Mouse (Mus musculus) embryonic facial prominence, embryonic 10.5 days (tissue): ENCODE measurements around the gene Klhl31. TPM values are rescaled to one million over a fixed set of nuclear protein-coding genes. Genes with fewer than 3 reads are reported as not detected.
A peak's percentile ranks its signal among the peaks of the same experiment; 100 is the strongest.

Source experiments
- DNase-seq: peaks from one replicate; pipeline ENCODE4 v3.0.0-alpha.2; 2017; ENCODE audit warnings: low spot score
- H3K27ac ChIP-seq: fragments of 300-500 bp; sonication (generic); replicated peaks from 2 replicates; pipeline ENCODE4 v1.5.1; 2016; ENCODE audit warnings: mild to moderate bottlenecking
- H3K27me3 ChIP-seq: fragments of 300-500 bp; sonication (generic); replicated peaks from 2 replicates; pipeline ENCODE4 v1.6.1; 2016; ENCODE audit warnings: low read depth, mild to moderate bottlenecking; ENCODE audit not compliant: poor library complexity, severe bottlenecking
- H3K36me3 ChIP-seq: fragments of 300-500 bp; sonication (generic); replicated peaks from 2 replicates; pipeline ENCODE4 v1.6.1; 2016; ENCODE audit warnings: mild to moderate bottlenecking, moderate library complexity
- H3K4me1 ChIP-seq: fragments of 300-500 bp; sonication (generic); 2 replicates; pipeline ENCODE4 v1.6.1; 2016
- H3K4me3 ChIP-seq: fragments of 300-500 bp; sonication (generic); 2 replicates; pipeline ENCODE4 v1.5.1; 2016; ENCODE audit warnings: mild to moderate bottlenecking, moderate library complexity
- H3K9me3 ChIP-seq: fragments of 300-500 bp; sonication (generic); 2 replicates; pipeline ENCODE4 v1.6.1; 2016; ENCODE audit warnings: mild to moderate bottlenecking
- WGBS: fragments of 180-500 bp; shearing (Covaris S2); methylation state at CpG from one replicate; pipeline ENCODE4 v1.1.7; 2016; 5-methylcytosine and 5-hydroxymethylcytosine counted together
- polyA plus RNA-seq: library from polyadenylated mRNA; unstranded; fragments of >200 nt; fragmentation: Nextera tagmentation; extraction: Ambion mirVana; gene quantifications from 2 replicates; pipeline ENCODE4 v1.2.1, GENCODE M21; 2016

Klhl31 gene
- polyA plus RNA-seq, 1 experiment from 2014 or later, result 0.35 TPM

DNA sequence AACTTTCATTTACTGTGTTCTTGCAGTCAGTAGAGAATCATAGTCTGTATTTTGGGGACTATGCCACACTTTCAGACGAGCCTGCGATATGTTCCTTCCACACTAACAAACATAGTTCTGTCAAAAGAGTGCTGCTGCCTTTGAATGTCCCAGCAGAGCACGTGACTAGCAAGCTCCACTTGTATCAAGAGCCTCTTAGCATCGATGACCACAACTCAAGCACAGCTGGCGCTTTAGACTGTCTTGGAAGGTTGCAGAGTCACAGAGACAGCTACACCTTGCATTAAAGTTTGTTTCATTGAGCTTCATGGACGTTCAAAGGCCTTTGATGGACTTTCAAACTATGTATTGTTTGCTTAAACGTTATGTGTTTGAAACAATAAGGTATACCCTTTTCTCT, 5.5 kb upstream of the Klhl31 start:
- Histone ChIP-seq H3K27me3 (no peaks in the 10 kb centered on the region), H3K36me3 (no peaks in the 10 kb centered on the region), H3K27ac (no peak overlapping the region), H3K4me1 (no peaks in the 10 kb centered on the region), H3K4me3 (no peak overlapping the region), H3K9me3 (no peaks in the 10 kb centered on the region)
- no peak for DNase-seq
- WGBS, result 85% methylated on average over 7 of the region's 7 CpGs

DNA sequence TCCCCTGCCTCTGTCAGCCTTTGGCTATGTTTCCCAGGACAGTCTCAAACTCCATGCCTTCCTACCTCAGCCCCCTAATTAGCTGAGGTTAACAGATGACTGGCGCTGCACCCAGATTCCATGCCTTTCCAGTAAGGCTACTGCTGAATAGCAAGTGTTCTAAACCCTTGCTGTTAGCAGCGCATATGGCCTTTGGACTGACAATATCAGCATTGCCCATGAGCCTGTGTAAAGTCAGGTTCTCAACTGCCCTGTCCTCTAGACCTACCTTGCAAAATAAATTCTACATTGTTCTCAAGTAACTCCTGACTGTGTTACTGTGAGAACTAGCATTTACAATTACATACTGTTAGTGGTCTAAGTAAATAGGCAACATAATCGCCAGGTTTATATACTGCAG, 3.9 kb upstream of the Klhl31 start:
- Histone ChIP-seq H3K4me3 (no peak overlapping the region), H3K4me1 (peaks cover 5% of the 10 kb centered on the region), H3K36me3 (no peaks in the 10 kb centered on the region), H3K27me3 (no peaks in the 10 kb centered on the region), H3K9me3 (no peaks in the 10 kb centered on the region), H3K27ac (no peak overlapping the region)
- 86% methylated on average over 3 of the region's 3 CpGs for WGBS
- no peak for DNase-seq

DNA sequence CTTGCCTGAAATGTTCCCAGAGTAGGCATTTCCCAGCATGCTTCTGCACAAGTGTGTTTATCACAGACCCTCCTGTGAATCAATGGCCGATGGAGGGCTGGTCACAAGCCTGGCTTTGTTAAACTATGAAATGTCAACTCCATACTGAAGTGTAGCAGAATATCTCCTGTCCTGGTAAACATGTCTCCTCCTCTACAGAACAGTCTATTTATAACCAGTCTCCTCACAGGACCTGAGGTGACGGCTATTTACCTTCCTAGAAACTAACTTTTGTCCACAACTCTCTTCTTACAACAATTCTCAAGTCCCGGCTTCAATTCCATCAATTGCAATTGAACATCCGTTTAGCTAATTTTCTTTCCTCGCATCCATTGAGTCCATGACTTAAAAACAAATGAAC, 297 bp upstream of the Klhl31 start:
- Histone ChIP-seq H3K4me1 (peaks cover 5% of the 10 kb centered on the region), H3K9me3 (no peaks in the 10 kb centered on the region), H3K27ac (no peak overlapping the region), H3K27me3 (no peaks in the 10 kb centered on the region), H3K36me3 (no peaks in the 10 kb centered on the region), H3K4me3 (no peak overlapping the region)
- WGBS, result 88% methylated on average over 5 of the region's 5 CpGs
- DNase-seq, result no peak

DNA sequence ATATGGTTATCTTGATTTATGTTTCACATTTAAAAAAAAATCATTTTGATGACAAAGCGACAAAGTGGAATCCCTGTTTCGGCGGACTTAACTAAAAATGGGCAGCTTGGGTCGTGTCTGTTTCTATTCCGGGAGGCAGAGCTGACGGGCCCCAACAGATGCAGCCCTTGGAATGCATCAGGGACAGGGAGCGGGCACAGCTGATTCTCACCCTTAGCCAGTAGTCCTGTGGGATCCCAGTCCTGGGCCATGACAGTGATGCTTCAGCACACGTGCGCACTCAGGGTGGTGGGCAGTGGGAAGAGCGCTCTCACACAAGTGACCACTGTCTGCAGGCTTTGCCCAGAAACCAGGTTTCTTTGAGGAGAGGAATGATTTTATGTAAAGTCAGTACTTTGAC, 1.1 kb downstream of the Klhl31 start:
- no peak overlapping the region for H3K27ac ChIP-seq
- H3K9me3 ChIP-seq, result no peaks in the 10 kb centered on the region
- WGBS, result 82% methylated on average over 10 of the region's 10 CpGs
- no peak overlapping the region for H3K4me3 ChIP-seq
- peaks cover 5% of the 10 kb centered on the region for H3K4me1 ChIP-seq
- no peaks in the 10 kb centered on the region for H3K27me3 ChIP-seq
- no peak for DNase-seq
- H3K36me3 ChIP-seq, result no peaks in the 10 kb centered on the region

DNA sequence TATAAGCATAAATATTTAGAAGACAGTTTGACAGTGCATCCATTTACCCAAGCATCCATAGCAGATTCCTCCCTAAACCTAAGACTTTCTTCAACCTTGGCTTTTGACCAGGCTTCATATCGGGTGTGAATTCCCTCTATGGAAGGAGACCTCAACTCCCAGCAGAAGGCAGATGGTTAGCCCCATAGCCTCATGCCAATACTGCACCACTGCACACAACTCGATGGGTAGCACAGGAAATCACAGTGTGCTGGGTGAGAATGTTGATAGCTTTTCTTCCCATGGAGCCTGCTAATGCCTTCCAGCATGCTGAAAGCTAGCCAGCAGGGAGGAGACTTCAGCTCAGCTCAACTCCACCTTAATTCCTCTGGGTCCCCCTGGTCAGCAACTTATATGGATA, 8.9 kb downstream of the Klhl31 start:
- H3K36me3 ChIP-seq, result no peaks in the 10 kb centered on the region
- H3K27ac ChIP-seq, result no peak overlapping the region
- no peak for DNase-seq
- H3K4me3 ChIP-seq, result no peak overlapping the region
- H3K9me3 ChIP-seq, result no peaks in the 10 kb centered on the region
- WGBS, result 73% methylated on average over 2 of the region's 2 CpGs
- H3K4me1 ChIP-seq, result no peaks in the 10 kb centered on the region
- H3K27me3 ChIP-seq, result no peaks in the 10 kb centered on the region

DNA sequence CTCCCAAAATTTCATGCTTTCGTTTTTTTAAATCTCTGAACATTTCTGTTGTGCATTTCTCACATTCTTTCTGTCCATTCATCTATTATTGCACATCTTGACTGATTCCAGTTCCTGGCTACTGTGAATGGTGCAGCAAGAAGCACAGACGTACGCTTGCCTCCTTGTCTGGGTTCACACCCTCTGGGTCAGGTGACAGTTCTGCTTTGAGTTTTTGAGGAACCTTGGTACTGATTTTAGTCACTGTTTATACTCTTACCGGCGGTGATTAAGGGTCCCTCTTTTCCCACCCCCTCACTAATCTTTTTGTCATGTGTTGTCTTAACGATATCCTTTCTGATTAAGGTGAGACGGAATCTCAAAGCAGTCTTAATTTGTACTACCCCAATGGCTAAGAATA, 15.5 kb downstream of the Klhl31 start:
- Histone ChIP-seq H3K27me3 (peaks cover 17% of the 10 kb centered on the region), H3K27ac (no peak overlapping the region), H3K4me1 (peaks cover 9% of the 10 kb centered on the region), H3K4me3 (no peak overlapping the region), H3K36me3 (no peaks in the 10 kb centered on the region), H3K9me3 (no peaks in the 10 kb centered on the region)
- DNase-seq, result no peak
- WGBS, result 73% methylated on average over 7 of the region's 7 CpGs

DNA sequence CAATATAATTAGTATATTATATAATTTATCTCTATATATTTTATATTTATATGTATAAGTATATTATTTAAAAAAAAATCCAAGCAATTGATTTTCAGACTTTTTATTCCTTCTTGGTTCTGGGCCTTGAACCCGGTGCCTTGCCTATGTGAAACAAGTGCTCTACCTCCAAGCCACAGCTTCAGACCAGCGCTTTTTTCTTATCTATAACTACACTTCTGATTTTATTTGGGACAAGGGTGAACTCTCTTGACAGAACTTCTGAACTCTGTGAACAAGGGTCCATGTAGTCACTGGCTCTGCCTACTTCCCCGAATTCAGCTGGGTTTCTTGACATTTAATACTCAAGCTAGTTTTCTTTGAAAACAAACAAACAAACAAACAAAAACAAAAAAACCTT, 17.6 kb downstream of the Klhl31 start:
- peaks cover 9% of the 10 kb centered on the region for H3K4me1 ChIP-seq
- DNase-seq, result no peak
- no peak overlapping the region for H3K4me3 ChIP-seq
- peaks cover 17% of the 10 kb centered on the region for H3K27me3 ChIP-seq
- H3K9me3 ChIP-seq, result no peaks in the 10 kb centered on the region
- H3K36me3 ChIP-seq, result no peaks in the 10 kb centered on the region
- no peak overlapping the region for H3K27ac ChIP-seq
- 78% methylated on average over 3 of the region's 3 CpGs for WGBS

DNA sequence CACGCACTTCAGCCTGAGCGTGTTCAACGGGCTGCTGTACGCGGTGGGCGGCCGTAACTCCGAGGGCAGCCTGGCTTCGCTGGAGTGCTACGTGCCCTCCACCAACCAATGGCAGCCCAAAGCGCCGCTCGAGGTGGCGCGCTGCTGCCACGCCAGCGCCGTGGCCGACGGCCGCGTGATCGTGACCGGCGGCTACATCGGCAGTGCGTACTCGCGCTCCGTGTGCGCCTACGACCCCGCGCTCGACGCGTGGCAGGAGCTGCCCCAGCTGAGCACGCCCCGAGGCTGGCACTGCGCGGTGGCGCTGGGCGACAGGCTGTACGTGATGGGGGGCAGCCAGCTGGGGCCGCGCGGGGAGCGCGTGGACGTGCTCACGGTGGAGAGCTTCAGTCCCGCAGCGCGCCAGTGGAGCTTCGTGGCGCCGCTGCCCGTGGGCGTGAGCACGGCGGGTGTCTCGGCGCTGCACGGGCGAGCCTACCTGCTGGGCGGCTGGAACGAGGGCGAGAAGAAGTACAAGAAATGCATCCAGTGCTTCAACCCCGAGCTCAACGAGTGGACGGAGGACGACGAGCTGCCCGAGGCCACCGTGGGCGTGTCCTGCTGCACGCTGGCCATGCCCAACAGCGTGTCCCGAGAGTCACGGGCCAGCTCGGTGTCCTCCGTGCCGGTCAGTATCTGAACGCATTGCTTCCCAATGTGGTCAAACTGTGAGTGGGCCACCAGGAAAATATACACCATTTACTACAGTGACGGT, 19.1 kb downstream of the Klhl31 start:
- no peaks in the 10 kb centered on the region for H3K36me3 ChIP-seq
- no peaks in the 10 kb centered on the region for H3K9me3 ChIP-seq
- peak; percentile 71 for DNase-seq
- H3K27me3 ChIP-seq, result peaks cover 17% of the 10 kb centered on the region
- H3K4me3 ChIP-seq, result peak overlapping the region; percentile 73
- under 1% methylated on average over 85 of the region's 85 CpGs for WGBS
- peak overlapping the region; percentile 70 for H3K27ac ChIP-seq
- peaks cover 9% of the 10 kb centered on the region for H3K4me1 ChIP-seq

DNA sequence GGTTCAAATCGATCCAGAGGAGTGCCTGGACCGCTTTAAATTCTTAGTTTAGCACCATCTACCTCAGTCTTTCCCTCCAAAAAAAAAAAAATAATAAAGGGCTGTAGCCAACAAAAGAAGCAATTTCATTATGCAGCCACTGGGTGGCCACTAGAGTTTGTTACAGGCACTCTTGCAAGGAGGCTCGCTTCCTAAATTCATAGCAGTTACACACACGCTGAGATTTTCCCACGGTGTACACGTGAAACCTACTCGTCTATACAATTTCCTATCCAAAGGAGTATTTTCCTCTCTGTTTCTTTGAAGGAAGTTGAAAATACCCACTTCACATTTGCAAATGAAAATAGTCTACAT, 19.6 kb downstream of the Klhl31 start:
- Histone ChIP-seq H3K36me3 (no peaks in the 10 kb centered on the region), H3K4me3 (peak overlapping the region; percentile 73), H3K27me3 (peaks cover 17% of the 10 kb centered on the region), H3K4me1 (peaks cover 9% of the 10 kb centered on the region), H3K27ac (no peak overlapping the region), H3K9me3 (no peaks in the 10 kb centered on the region)
- peak; percentile 61 for DNase-seq
- under 1% methylated on average over 7 of the region's 7 CpGs for WGBS

DNA sequence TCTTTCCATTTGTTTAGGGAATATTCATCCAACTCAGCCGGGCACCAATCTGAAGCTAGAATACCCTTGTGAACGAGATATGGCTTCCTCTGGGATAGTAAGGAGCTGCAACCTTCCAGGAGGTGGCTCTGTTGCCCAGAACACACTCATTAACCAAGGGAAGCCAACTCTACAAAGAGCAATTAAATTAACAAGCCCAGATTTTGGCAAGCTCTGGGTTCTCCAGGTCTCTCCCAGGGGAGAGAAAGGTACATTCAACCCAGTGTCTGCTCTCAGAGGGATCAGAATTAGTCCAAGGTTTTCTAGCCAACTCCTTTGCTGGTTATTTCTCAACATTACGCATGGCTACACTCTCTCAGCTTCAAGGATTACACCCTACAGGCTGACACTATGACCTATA, 26.6 kb downstream of the Klhl31 start:
- H3K27me3 ChIP-seq, result no peaks in the 10 kb centered on the region
- no peaks in the 10 kb centered on the region for H3K9me3 ChIP-seq
- H3K27ac ChIP-seq, result no peak overlapping the region
- no peak for DNase-seq
- H3K36me3 ChIP-seq, result no peaks in the 10 kb centered on the region
- whole genome bisulfite sequencing, result 74% methylated on average over 3 of the region's 3 CpGs
- no peak overlapping the region for H3K4me3 ChIP-seq
- H3K4me1 ChIP-seq, result no peaks in the 10 kb centered on the region

DNA sequence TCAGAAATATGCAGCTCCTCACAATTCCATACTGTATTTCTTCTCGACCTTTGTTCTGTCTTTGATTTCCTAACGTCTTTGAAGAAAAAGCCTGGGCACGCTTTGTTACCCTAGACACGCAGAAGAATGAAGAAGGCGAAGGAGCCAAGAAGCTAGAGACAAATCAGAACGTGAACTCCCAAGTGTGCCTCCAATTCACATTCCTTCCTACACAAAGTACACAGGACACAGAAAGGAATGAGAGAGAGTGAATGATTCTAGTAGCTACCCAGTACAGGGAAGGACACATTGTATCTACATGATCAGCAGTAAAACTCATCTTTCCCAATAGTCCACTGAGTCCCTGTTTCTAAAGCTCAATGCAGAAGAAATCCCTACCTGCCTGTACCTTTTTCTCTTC, 33.8 kb downstream of the Klhl31 start:
- Histone ChIP-seq H3K27me3 (no peaks in the 10 kb centered on the region), H3K4me1 (no peaks in the 10 kb centered on the region), H3K9me3 (peaks cover 4% of the 10 kb centered on the region; the same call in 1 of the 2 replicates), H3K4me3 (no peak overlapping the region), H3K27ac (no peak overlapping the region), H3K36me3 (no peaks in the 10 kb centered on the region)
- no peak for DNase-seq
- 91% methylated on average over 6 of the region's 6 CpGs for WGBS

DNA sequence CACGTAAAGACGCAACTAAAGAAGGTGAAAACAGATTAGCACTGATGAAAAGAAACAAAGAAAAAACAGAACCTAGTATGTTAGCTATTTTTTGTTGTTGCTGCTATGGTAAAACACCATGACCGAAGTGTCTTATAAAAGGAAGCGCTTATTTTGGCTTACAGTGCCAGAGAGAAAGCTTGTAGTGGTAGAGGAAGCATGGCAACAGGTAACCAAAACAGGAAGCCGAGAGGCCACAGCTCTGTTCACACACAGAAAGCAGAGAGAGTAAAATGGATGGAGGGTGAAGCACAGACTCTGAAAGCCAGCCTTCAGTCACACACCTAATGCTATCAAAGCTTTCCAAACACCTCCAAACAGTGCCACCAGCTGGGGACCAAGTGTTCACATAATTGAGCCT, 34.7 kb downstream of the Klhl31 start:
- Histone ChIP-seq H3K9me3 (peaks cover 4% of the 10 kb centered on the region; the same call in 1 of the 2 replicates), H3K27ac (no peak overlapping the region), H3K27me3 (no peaks in the 10 kb centered on the region), H3K36me3 (no peaks in the 10 kb centered on the region), H3K4me1 (no peaks in the 10 kb centered on the region), H3K4me3 (no peak overlapping the region)
- 91% methylated on average over 5 of the region's 5 CpGs for WGBS
- no peak for DNase-seq

DNA sequence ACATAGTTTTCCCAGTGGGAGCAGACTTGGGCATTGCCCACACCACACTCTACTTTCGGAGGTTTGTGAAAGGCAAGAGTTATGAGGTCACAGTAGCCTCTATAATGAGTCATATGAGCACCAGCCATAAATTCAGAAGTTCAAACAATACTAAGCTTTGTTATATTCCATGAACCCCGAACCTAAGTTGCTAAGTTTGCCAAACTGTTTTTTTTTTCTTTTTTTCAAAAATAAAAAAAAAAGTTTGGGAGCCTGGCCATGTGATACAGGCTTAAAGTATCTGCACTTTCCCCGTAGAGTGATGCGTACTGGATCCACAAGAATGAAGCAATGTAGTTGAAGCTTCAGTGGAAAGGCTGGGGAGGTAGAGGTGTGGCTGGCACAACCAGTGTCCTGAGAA, 36.9 kb downstream of the Klhl31 start:
- Histone ChIP-seq H3K27ac (no peak overlapping the region), H3K4me3 (no peak overlapping the region), H3K9me3 (peaks cover 4% of the 10 kb centered on the region; the same call in 1 of the 2 replicates), H3K4me1 (no peaks in the 10 kb centered on the region), H3K27me3 (no peaks in the 10 kb centered on the region), H3K36me3 (no peaks in the 10 kb centered on the region)
- no peak for DNase-seq
- 91% methylated on average over 4 of the region's 4 CpGs for WGBS
